Mouse (Mus musculus) thymus, postnatal 14 days (tissue): ENCODE data around the gene Csrnp1.
A peak's percentile ranks its signal among the peaks of the same experiment; 100 is the strongest.

ENCODE experiments used
- DNase-seq: peaks from one replicate; pipeline ENCODE4 v3.0.0; 2021

Csrnp1 gene

GRCm38 (mm10) chr9:120001945-120002725 is 17.7 kb upstream of the Csrnp1 start:
- DNase-seq = peak; percentile 86

GRCm38 (mm10) chr9:120000761-120001160 is 16.3 kb upstream of the Csrnp1 start:
- DNase-seq = no peak

GRCm38 (mm10) chr9:119999636-120000035 is 15.2 kb upstream of the Csrnp1 start:
- no peak for DNase-seq

GRCm38 (mm10) chr9:119998776-119999175 is 14.3 kb upstream of the Csrnp1 start:
- DNase-seq = no peak

- DNase-seq = no peak
Observed at GRCm38 (mm10) chr9:119996080-119996479, 11.6 kb upstream of the Csrnp1 start.

GRCm38 (mm10) chr9:119994207-119994606 is 9.7 kb upstream of the Csrnp1 start:
- DNase-seq = no peak

GRCm38 (mm10) chr9:119993092-119993844 is 8.8 kb upstream of the Csrnp1 start:
- no peak for DNase-seq

GRCm38 (mm10) chr9:119991310-119991709 is 6.9 kb upstream of the Csrnp1 start:
- no peak for DNase-seq

- peak; percentile 42 for DNase-seq
Observed at GRCm38 (mm10) chr9:119988304-119988703, 3.8 kb upstream of the Csrnp1 start.

GRCm38 (mm10) chr9:119985881-119986574 is 1.6 kb upstream of the Csrnp1 start:
- DNase-seq = no peak

- DNase-seq = peak; percentile 92
Observed at GRCm38 (mm10) chr9:119983585-119984535, 598 bp downstream of the Csrnp1 start.

- DNase-seq = peak; percentile 88
Observed at GRCm38 (mm10) chr9:119982956-119983551, 1.4 kb downstream of the Csrnp1 start.

GRCm38 (mm10) chr9:119982241-119982811 is 2.1 kb downstream of the Csrnp1 start:
- peak; percentile 89 for DNase-seq

GRCm38 (mm10) chr9:119981183-119982179 is 3.0 kb downstream of the Csrnp1 start:
- peak; percentile 90 for DNase-seq

GRCm38 (mm10) chr9:119980770-119981182 is 3.7 kb downstream of the Csrnp1 start:
- DNase-seq = peak; percentile 61

GRCm38 (mm10) chr9:119979749-119980148 is 4.7 kb downstream of the Csrnp1 start:
- DNase-seq = peak; percentile 47

- peak; percentile 58 for DNase-seq
Observed at GRCm38 (mm10) chr9:119978811-119979441, 5.5 kb downstream of the Csrnp1 start.

- peak; percentile 86 for DNase-seq
Observed at GRCm38 (mm10) chr9:119978151-119978810, 6.2 kb downstream of the Csrnp1 start.

GRCm38 (mm10) chr9:119977557-119978060 is 6.8 kb downstream of the Csrnp1 start:
- DNase-seq = no peak
